Mouse (Mus musculus) gastrocnemius, postnatal 4 days (tissue): ENCODE measurements around the gene Limd2. TPM values are rescaled to one million over a fixed set of nuclear protein-coding genes. Genes with fewer than 3 reads are reported as not detected.
"Not testable (repeated sequence)": the region's sequence is repeated elsewhere in the genome, so short reads cannot be mapped to it uniquely, and the experiment has no call there.

Experiments
- DNase-seq, 2 experiments: peaks; one replicate each; pipeline ENCODE4 v3.0.0; 2021 to 2022; ENCODE audit warnings: low spot score in 2 of 2, mixed read lengths in 2 of 2
- long read RNA-seq, 2 experiments: library from polyadenylated mRNA; stranded (forward); transcript quantifications; one replicate each; pipeline ENCODE4 v2.0.0; 2021
- total RNA-seq, 2 experiments: library from RNA; stranded (reverse); gene quantifications; 2 replicates each; pipeline ENCODE4 v1.2.3; 2021

Limd2 gene
- 10 to 100 TPM; 35.8 to 40.7 TPM for total RNA-seq
- long read RNA-seq, experiment 1, transcript Limd2-201 (5 exons, 2,950 nt) = major isoform, 29 of 36 reads
- long read RNA-seq, experiment 1, partial matches to known transcripts = 0 of 36 reads
- long read RNA-seq, experiment 1, other reads (novel, unspliced or antisense) = 7 of 36 reads
- long read RNA-seq, experiment 2, transcript Limd2-201 (5 exons, 2,950 nt) = major isoform, 43 of 52 reads
- long read RNA-seq, experiment 2, partial matches to known transcripts = 0 of 52 reads
- long read RNA-seq, experiment 2, other reads (novel, unspliced or antisense) = 9 of 52 reads

DNA sequence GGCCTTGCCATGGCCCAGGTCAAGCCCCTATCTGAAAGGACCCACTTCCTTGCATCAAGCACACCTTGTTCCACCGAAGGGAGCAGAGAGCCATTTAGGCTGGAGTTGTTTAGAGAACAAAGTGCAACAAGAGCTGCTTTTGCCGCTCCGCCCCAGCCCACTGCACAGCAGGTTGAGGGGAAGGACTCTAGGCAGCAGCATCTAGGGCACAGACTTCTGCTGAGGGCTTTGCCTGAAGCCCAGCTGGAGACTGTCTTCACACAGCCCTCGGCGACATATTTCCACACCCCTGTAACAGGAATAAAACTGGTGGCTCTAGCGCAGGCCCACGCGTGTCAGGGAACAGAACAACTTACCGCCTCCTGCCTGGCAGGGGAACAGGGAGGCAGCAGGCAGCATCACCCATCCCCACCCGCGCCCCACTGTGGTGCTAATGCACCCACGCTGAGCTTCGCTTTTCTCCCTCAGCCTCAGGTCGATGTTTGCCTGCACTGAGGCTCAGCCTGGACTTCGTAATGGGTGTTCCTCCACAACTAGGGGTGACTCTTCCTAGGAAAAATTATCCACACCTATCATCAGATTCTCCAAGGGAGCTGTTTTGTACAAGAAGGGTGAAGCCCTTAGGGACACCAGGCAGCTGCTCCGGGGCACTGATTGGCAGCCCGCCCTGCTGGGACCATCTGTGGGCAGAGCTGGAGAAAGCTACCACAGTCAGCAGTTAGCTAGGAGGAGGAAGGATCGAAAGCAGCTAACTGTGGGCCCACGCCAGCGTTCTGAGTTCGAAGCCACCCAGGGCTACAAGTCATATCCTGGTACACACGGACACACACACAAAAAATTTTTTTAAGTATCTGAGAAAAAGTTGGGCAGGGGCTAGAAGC, at the start of gene Limd2, which contains the start of gene Gm10840:
Gene Limd2, minus strand, starts transcription at position 20 of the 881 bp plus-strand sequence.
Gene Gm10840, plus strand, starts transcription at position 10 of the 881 bp plus-strand sequence.
- DNase-seq = peak in 1 of 2 experiments; percentile 43

DNA sequence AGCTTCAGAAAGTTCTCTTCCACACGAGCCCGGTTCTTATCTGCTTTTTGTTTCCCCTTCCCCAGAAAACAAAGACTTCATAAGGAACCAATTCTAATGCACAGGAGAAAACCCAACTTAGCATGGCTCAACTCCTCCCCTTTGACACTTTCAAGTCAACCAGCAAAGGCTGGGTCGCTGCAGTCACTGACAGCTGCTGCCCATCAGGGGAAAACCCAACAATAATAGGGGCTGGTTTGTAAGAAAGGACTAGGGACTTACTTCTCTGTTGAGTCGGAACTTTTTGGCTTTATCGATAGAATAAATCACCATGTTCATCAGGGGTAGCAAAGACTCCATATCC, 41.4 kb upstream of the Limd2 start, which contains the start of gene Strada:
Gene Strada, minus strand, starts transcription at position 46 of the 343 bp plus-strand sequence.
- DNase-seq = no peak

- no peak for DNase-seq
Measured at GRCm38 (mm10) chr11:106201337-106202122, 40.9 kb upstream of the Limd2 start.

DNA sequence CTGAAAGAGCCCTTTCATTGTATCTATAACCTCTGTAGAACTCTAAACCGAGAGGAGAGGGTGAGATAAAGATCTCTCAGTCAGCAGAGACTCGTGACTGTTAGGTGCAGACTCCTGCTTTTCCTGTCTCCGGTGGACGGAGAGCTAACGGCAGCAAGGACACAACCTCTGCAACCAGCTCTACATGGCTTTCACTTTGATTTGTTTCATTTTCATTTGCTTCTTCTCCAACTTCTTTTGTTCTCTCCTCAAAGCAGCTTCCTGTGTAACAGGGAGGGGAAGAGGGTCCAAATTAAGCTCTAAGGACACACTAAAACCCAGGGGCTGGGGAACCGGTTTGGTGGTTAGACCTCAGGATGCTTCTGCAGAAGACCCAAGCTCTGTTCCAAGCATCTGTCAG, 40.1 kb upstream of the Limd2 start:
- DNase-seq = no peak

- DNase-seq = not testable (repeated sequence)
Measured at GRCm38 (mm10) chr11:106199997-106200396, 39.3 kb upstream of the Limd2 start.

DNA sequence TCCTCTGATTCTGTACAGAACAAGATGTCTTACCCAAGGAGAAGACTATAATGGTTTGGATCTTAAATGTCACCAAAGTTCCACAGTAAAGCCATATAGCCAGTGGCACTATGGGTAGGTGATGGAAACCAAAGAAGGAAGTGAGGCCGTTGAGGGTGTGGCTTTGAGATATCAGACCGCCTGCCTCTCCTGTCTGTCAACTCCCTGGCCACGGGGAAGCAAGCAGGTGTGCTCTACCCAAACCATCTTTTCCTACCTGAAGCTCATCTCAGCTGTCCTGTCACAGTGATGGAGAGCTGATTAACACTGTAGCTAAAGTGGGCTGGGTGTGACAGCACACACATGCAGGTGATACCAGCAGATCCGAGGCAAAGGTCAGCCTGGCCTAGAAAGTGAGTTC, 37.6 kb upstream of the Limd2 start:
- no peak for DNase-seq

DNA sequence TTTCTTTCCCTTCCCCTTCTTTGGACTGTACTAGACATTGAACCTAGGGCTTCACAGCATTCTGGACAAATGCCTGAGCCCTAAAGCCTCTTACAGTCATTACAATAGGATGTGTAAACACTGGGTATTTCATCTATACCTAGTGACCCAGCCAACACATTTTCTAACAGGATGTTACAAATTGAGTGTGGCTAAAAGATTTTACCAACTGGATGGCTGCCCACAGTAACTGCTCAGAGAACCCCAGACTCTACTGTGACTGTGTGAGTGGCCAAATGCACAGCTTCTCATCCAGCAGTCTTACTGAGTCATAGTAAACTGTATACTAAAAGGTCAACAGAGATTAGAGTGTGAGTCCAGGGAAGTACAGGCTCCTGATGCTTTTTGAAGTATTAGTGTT, 34.7 kb upstream of the Limd2 start:
- no peak for DNase-seq

GRCm38 (mm10) chr11:106194891-106195290, 34.2 kb upstream of the Limd2 start:
- DNase-seq = no peak

DNA sequence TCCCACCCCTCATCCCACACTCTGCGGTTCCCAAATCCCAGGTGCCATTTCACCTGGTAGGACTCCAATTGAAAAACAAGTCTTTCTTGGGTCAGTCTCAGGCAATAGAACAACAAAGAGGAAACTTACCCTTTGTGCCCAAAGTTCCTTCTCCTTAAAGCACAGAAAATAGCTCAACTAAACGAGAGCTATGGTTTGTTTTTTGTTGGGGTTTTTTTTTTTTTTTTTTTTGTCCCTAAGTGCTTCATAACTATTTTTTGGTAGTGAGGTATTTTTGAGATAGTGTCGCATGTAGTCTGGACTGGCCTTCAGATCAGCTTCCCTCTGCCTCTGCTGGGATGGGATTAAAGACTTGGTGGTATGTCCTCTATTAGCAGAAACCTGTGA, 33.5 kb upstream of the Limd2 start:
- DNase-seq = no peak

- peak; percentile 95 to 97 for DNase-seq
Measured at GRCm38 (mm10) chr11:106193371-106194154, 32.9 kb upstream of the Limd2 start.

DNA sequence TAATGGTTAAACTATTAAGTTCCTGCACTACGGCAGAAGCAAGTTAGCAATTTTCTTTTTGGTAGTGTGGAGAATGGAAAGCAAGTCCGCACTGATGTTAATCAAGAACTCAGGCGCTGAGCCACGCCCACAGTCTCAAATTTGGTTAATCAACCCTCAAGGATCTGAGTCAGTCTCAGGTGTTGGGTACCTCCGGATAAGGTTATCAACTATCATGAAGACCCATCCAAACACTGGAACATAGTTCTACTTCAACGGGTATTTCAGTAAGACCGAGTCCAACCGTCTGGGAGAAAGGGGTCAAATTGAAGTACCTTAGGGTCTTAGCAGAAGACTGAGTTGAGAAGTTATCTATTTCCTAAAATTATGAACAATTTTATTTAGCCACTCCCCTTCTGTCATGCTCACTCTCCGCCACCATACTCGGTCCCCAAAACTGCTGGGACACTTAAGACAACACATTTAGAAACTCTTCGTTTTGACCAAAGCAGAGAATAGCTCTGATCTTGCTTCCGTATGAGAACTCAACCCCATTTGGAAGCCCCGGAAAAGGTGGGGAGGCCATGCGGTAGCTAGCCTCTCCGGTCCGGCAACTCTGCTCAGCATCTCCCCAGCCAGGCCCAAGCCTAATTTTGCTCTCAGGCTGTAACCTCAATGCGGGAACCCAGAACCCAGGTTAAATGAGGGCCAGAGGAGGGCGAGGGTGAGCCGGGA, 32.2 kb upstream of the Limd2 start:
- DNase-seq = no peak

DNA sequence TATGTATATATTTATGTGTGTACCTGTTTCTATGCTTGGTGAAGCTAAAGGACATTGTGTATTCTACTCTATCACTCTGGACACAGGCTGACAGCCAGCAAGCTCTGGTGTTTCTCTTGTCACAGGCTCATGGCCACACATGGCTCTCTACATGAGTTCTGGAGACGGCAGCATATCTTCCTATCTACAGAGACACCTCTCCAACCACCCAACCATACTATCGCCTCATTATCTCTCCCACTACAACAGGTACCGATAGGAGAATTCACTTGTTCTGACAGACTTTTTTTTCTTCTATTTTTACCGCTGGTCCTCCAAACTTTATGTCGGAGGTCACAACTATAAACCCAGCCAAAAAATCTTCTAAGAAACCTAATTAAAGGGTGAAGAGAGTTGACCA, 31.6 kb upstream of the Limd2 start:
- no peak for DNase-seq

DNA sequence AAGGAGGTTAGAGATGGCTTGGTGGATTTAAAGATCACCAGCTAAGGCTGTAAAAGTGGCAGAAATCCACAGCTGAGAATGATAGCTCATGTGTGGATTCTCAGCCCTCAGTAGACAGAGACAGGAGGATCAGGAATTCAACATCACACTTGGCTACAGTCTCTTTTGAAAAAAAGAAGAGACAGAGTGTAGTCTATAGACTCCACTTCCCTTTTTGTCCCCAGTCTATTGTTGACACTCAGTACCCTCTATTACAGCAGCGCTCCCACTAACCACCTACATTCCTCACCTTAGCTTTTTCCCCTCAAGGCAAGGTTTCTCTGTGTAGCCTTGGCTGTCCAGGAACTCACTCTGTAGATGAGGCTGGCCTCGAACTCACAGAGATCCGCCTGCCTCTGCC, 31.1 kb upstream of the Limd2 start:
- DNase-seq = no peak

DNA sequence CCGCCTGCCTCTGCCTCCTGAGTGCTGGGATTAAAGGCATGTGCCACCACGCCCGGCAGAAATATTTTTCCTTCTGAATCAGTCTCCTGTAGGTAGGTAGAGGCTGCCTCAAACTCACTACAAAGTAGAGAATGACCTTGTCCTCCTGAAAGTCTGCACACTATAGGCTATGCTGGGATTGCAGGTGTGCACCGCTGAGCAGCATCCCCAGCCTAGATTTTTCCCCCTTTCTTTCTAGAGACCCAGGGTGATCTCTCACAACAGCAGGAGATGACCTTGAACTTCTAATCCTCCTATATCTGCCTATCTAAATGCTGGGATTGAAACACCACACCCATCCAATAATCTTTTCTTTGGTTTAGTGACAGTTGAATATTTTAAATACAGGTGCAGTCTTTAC, 26.7 kb upstream of the Limd2 start:
- no peak for DNase-seq

- no peak for DNase-seq
Measured at GRCm38 (mm10) chr11:106180449-106180801, 19.8 kb upstream of the Limd2 start.

DNA sequence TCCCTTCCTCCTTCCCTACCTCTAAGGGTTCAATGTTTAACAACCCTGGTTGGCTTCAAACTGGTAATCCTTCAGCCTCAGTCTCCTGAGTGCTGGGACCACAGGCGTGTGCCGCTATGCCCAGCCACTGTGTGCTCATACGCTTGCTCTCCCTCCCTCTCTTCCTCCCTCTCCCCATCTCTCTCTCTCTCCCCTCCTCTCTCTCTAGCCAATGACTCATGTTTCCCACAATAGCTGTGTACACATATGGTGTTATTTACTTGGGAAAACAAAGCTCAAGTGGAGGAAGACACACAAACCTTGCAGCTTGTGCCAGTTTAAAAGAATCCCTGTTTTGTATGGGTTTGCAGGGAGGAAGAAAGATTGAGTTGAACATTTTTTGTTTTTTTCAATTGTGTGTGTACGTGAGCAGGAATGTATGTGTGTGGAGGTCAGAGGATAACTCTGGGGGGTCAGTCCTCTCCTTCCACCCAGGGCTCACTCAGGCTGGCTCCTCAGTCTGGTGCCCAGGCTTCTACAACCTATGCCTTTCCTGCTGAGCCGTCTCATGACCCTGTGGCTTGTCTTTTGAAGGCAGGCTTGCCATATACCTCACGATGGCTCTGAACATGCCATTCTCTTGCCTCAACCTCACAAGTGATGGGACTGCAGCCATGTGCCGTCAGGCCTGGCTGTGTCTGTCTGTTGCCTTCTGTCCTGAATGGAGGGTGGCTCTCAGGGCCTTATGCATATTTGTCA, 19.2 kb upstream of the Limd2 start:
- DNase-seq = no peak

- DNase-seq = no peak
Measured at GRCm38 (mm10) chr11:106178036-106178782, 17.5 kb upstream of the Limd2 start.

DNA sequence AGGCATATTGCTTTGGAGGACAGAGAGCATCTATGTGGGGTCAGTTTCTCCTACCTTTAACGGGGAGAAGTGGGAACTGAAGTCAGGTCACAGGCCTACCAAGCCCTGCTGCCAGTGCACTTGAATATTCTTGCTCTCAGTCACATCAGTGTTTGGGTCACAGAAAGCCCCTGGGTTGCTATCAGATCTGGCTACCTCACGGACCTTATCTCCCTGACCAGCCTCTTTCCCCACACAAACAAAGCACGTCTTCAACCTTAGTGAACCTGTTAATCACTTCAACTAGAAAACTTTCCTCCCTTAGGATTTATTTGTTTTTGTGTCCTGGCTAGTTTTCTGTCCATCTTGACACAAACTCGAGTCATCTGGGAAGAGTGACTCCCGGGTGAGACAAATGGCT, 15.7 kb upstream of the Limd2 start:
- no peak for DNase-seq

- peak in 1 of 2 experiments; percentile 45 for DNase-seq
Measured at GRCm38 (mm10) chr11:106175081-106175480, 14.4 kb upstream of the Limd2 start.
